Mouse (Mus musculus) heart, adult 2 months (tissue): ENCODE data around the gene Rgs3.

Experiments
- CTCF ChIP-seq: fragments of 200-600 bp; IDR thresholded peaks from 2 replicates; pipeline ENCODE4 v1.8.1; 2022; ENCODE audit warnings: antibody characterized with exemption, mild to moderate bottlenecking, moderate library complexity
- EP300 ChIP-seq: fragments of 200-500 bp; IDR thresholded peaks from 2 replicates; pipeline ENCODE4 v1.6.1; 2011; ENCODE audit warnings: low read depth, low read length, control low read depth; ENCODE audit not compliant: insufficient read depth
- POLR2A ChIP-seq: fragments of 200-500 bp; IDR thresholded peaks from 2 replicates; pipeline ENCODE4 v1.6.1; 2011; ENCODE audit warnings: mild to moderate bottlenecking, low read depth, low read length, control low read depth; ENCODE audit not compliant: insufficient read depth

DNA sequence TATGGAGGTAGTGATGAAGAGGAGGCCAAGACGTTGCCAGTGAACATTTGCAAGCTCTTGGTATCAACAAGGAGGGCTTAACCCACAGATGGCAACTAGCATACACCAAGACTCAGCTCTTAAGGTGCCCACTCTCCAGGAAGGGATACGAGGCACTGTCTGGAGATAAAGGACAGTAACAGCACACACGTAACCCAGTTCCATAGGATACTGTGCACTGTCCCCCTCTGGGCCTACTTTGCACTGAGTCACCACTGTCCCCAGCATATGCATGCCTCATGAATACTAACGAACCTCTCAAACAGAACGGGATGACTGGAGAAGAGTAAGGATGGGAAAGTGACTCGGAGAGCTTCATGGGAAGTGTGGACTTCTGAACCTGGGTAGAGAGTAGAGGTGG lies 48.2 kb downstream of the Rgs3 start:
- TF ChIP-seq CTCF (no peak), POLR2A (no peak), EP300 (no peak)
